8 mouse cellular contexts compared by ENCODE assay signal in the genomic region with DNA sequence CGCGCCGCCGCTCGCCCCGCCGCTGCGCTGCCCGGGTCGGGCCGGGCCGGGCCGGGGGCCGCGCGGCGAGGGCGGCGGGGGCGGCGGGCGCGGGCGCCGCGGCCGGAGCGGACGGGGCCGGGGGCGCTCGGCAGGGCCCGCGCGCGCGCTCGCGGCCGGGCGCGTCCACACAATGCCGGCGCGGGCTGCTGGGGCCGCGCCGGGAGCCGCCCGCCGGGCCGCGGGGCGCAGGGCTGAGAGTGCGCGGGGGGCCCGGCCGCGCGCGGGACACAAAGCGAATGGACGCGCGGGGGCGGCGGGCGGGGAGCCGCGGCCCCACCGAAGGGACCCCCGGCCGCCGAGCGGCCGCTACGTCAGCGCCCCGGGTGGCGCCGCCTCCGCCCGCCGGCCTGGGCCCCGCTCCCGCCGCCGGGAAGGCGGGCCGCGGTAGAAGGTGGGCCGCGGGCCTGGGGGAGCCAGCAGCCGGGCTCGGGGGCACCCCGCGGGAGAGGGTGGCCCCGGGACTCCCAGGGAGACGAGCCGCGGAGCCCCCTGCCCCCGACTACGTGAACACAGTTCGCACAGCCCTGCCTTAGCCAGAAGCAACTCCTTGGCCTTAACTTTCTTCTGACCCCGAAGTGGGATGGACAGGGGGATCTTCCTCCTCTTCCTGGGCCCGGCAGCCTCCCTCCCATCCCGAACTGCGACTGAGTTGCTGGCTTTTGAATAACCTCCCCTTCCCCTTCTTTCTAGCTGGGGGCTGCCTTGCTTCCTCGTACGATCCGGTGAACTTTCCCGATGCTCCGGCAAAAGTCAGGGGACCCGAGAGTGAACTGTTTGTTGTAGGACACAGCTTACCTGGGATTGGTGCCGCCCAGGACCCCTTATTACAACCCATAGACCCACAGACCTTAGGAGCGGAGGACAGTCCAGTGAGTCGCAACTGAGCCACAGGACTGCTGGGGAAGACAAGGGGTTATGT. TPM values are rescaled to one million over a fixed set of nuclear protein-coding genes. Genes with fewer than 3 reads are reported as not detected.
DNase-seq lines count a peak whose midpoint lies in the region; ATAC-seq lines count a peak whose summit lies in the region.

A gene (minus strand): TSS at position 349 of the 961 bp plus-strand sequence.

- no peaks in the 10 kb centered on the region for H3K36me3 ChIP-seq in forebrain, embryonic 11.5 days (ENCODE audit: control insufficient read depth, insufficient read depth, low read length)

- ATAC-seq in forebrain, embryonic 11.5 days (replicated peaks; ENCODE audit: low FRiP score) = peak; percentile 66

- H3K27me3 ChIP-seq in forebrain, embryonic 11.5 days (ENCODE audit: control insufficient read depth, insufficient read depth, low read length) = no peaks in the 10 kb centered on the region

- intact Hi-C loops in heart, postnatal 14 days (cut with DNase I) = loop anchor here (5.0 kb wide), 1 partner anchor 96 kb away; a partner anchor contains a TSS

- peak within 1 kb of the TSS; percentile 74 for H3K27ac ChIP-seq in forebrain, embryonic 11.5 days (ENCODE audit: low read depth, low read length)

- H3K9me3 ChIP-seq in forebrain, embryonic 11.5 days (ENCODE audit: control insufficient read depth, low read length) = no peaks in the 10 kb centered on the region

- H3K4me3 ChIP-seq in forebrain, embryonic 11.5 days (ENCODE audit: low read depth, low read length) = peak within 1 kb of the TSS; percentile 97

- H3K9ac ChIP-seq in forebrain, embryonic 11.5 days (ENCODE audit: low read length) = peak within 1 kb of the TSS; percentile 99

- WGBS in forebrain, embryonic 11.5 days = 1% methylated on average over 62 of the region's 117 CpGs

- H3K4me1 ChIP-seq in forebrain, embryonic 11.5 days (replicated peaks; ENCODE audit: control insufficient read depth, insufficient read depth, low read length) = peaks cover 15% of the 10 kb centered on the region; the same call in 1 of the 2 replicates

- peak within 1 kb of the TSS; percentile 93 for H3K4me2 ChIP-seq in forebrain, embryonic 11.5 days (ENCODE audit: low read depth, low read length, severe bottlenecking)

- DNase-seq in cerebellum, adult 11-12 months = peak; percentile 55
- DNase-seq in cerebellum, adult 11 months = no peak
- peak; percentile 64 for DNase-seq in adrenal gland, postnatal 14 days
- peak; percentile 72 for DNase-seq in forebrain, embryonic 11.5 days (ENCODE audit: low spot score)
- DNase-seq in heart, postnatal 14 days = peak; percentile 59 to 66
- peak; percentile 39 to 47 for DNase-seq in layer of hippocampus, postnatal 36 days
- peak; percentile 69 to 72 for DNase-seq in lung, postnatal 4 days
- DNase-seq in spleen, postnatal 10 days (ENCODE audit: low spot score in 2 of 2) = peak; percentile 53 to 71

RNA-seq across cellular contexts. Expression of the gene that starts here (rescaled TPM):
- total RNA-seq in adrenal gland, postnatal 14 days (2021) = 39.4 and 43.0 TPM in 2 replicates
- 14.3 and 14.6 TPM in 2 replicates for polyA plus RNA-seq in forebrain, embryonic 11.5 days (2014; fragmentation: Nextera tagmentation; extraction: Ambion mirVana)
- total RNA-seq in heart, postnatal 14 days (2021) = 10 to 100 TPM; 27.0 to 30.1 TPM
- total RNA-seq in layer of hippocampus, postnatal 36 days (2021) = 10 to 100 TPM; 37.3 to 41.4 TPM
